Mouse (Mus musculus) forebrain, embryonic 11.5 days (tissue): Measurements from ENCODE around the gene 4931422A03Rik. TPM values are rescaled to one million over a fixed set of nuclear protein-coding genes. Genes with fewer than 3 reads are reported as not detected.
"Not testable (repeated sequence)": the region's sequence is repeated elsewhere in the genome, so short reads cannot be mapped to it uniquely, and the experiment has no call there.

Source experiments
- ATAC-seq: fragments of 200-750 bp; cut with Nextera tagmentation; replicated peaks from 2 replicates; pipeline ENCODE4 v1.8.0; 2017; ENCODE audit warnings: moderate TSS enrichment; ENCODE audit not compliant: low FRiP score
- DNase-seq: peaks from one replicate; pipeline ENCODE4 v3.0.0-alpha.2; 2017; ENCODE audit warnings: low spot score
- H3K27ac ChIP-seq: fragments of 300-500 bp; sonication (generic); 2 replicates; pipeline ENCODE4 v1.5.1; 2014; ENCODE audit warnings: low read depth, low read length
- H3K27me3 ChIP-seq: fragments of 300-500 bp; sonication (generic); 2 replicates; pipeline ENCODE4 v1.6.1; 2014; ENCODE audit warnings: mild to moderate bottlenecking, low read length, mixed read lengths; ENCODE audit not compliant: control insufficient read depth, insufficient read depth
- H3K36me3 ChIP-seq: fragments of 300-500 bp; sonication (generic); 2 replicates; pipeline ENCODE4 v1.6.1; 2014; ENCODE audit warnings: mild to moderate bottlenecking, low read length, moderate library complexity, mixed read lengths; ENCODE audit not compliant: control insufficient read depth, insufficient read depth
- H3K4me1 ChIP-seq: fragments of 300-500 bp; sonication (generic); replicated peaks from 2 replicates; pipeline ENCODE4 v1.6.1; 2014; ENCODE audit warnings: low read length, mixed read lengths; ENCODE audit not compliant: control insufficient read depth, insufficient read depth
- H3K4me2 ChIP-seq: fragments of 300-500 bp; sonication (generic); 2 replicates; pipeline ENCODE4 v1.6.1; 2014; ENCODE audit warnings: low read depth, mild to moderate bottlenecking, low read length, moderate library complexity, mixed read lengths; ENCODE audit not compliant: severe bottlenecking
- H3K4me3 ChIP-seq: fragments of 300-500 bp; sonication (generic); 2 replicates; pipeline ENCODE4 v1.5.1; 2014; ENCODE audit warnings: low read depth, low read length
- H3K9ac ChIP-seq: fragments of 300-500 bp; sonication (generic); 2 replicates; pipeline ENCODE4 v1.6.1; 2014; ENCODE audit warnings: low read length
- H3K9me3 ChIP-seq: fragments of 300-500 bp; sonication (generic); 2 replicates; pipeline ENCODE4 v1.6.1; 2016; ENCODE audit warnings: low read length, mixed read lengths; ENCODE audit not compliant: control insufficient read depth
- WGBS: fragments of 180-500 bp; shearing (Covaris S2); extraction: QIAGEN DNeasy Blood & Tissue Kit; methylation state at CpG from one replicate; pipeline ENCODE4 v1.1.7; 2014; 5-methylcytosine and 5-hydroxymethylcytosine counted together
- polyA plus RNA-seq: library from polyadenylated mRNA; unstranded; fragments of >200 nt; fragmentation: Nextera tagmentation; extraction: Ambion mirVana; gene quantifications from 2 replicates; pipeline ENCODE4 v1.2.1, GENCODE M21; 2014

The 4931422A03Rik gene
- 1.6 and 2.1 TPM in 2 replicates for polyA plus RNA-seq

DNA sequence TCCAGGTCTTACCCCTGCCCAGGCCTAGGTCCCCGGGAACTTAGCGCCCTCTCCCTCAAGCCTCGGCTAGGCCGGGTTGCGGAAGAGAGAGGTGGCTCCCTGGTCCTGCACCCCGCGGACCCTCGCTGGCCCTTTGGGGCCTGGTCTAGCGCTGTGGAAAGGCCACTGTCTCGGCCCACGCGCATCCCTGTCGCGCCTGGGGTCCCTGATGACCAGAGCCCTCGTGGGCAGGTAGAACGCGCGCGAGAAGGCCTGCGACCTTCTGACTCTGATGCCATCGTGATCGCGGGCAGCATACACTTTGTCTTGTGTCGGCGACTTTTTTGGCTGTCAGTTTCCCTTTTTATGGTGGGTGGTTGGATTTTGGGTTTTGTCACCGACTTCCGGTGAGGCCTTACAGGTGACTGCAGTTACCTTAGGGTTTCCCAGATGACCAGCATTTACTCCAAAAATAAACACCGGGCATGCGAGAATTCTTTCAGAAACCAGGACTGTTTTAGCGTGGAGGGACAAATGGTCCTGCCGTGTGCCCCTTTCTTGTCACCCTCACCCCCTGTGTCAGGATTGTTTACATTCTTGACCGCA, at the start of gene 4931422A03Rik:
4931422A03Rik (minus strand) TSS at position 223 of the 585 bp plus-strand sequence.
- H3K27ac ChIP-seq = no peak within 1 kb of the TSS
- DNase-seq = no peak

DNA sequence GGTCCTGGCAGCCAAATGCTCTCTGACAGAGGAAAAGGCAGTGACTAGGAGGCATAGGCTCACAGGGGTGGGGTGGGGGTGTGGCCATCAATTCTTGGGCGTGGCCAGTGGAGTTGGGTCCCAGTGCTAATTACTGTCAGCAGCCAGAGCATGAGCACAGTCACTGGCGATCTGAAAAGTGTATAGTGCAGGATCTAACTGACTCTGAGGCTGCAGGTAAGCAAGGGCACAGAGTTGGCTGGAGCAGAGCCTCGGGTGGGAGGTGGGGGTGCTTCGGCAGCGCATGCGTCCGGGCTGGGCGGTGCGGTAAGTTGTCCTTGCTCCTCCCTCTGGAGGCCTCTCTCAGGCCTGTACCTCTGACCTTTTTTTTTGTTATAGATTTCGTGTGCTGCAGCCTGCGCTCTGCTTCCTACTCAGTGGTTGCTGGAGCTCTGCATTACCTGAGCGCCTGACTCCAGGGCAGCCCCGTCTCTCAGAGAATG, 41.6 kb upstream of the 4931422A03Rik start, which contains the start of gene Cd59b:
Cd59b (plus strand) TSS at position 146 of the 482 bp plus-strand sequence.
- DNase-seq (peak; percentile 79), ATAC-seq (peak; percentile 93)
- H3K4me2 ChIP-seq = peak within 1 kb of the TSS; percentile 54
- peak within 1 kb of the TSS; percentile 45; the same call in 1 of the 2 replicates for H3K9ac ChIP-seq
- peak within 1 kb of the TSS; percentile 34 for H3K4me3 ChIP-seq
- no peaks in the 10 kb centered on the region for H3K4me1 ChIP-seq
- H3K9me3 ChIP-seq = no peaks in the 10 kb centered on the region
- no peaks in the 10 kb centered on the region for H3K36me3 ChIP-seq
- WGBS = 5% methylated on average over 13 of the region's 13 CpGs
- no peaks in the 10 kb centered on the region for H3K27me3 ChIP-seq
- H3K27ac ChIP-seq = no peak within 1 kb of the TSS

More for the DNA sequence above, at the start of gene 4931422A03Rik:
- ATAC-seq = peak; percentile 69
- Histone ChIP-seq H3K27me3 (no peaks in the 10 kb centered on the region), H3K4me2 (peak within 1 kb of the TSS; percentile 88), H3K4me1 (peaks cover 4% of the 10 kb centered on the region; the same call in 1 of the 2 replicates), H3K9me3 (no peaks in the 10 kb centered on the region), H3K36me3 (no peaks in the 10 kb centered on the region), H3K4me3 (peak within 1 kb of the TSS; percentile 74), H3K9ac (peak within 1 kb of the TSS; percentile 93)
- WGBS = 1% methylated on average over 32 of the region's 32 CpGs

DNA sequence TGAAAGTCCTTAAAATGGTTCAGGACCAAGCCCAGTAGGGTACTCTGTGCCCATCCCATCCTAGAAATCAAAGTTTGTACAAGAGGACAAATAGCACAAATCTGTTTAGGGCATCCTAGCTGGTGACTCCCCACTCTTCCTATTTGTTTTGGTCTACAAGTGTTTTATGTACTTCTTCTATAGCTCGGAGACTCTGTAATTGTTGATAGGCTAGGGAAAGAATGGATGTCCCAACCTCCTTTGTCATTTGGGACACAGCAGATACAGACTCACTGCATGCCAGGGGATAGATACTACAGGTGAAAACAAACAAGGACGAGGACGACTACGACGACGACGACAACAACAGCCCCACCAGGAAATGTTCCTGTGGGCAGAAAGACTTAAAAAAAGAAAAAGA, 40.3 kb upstream of the 4931422A03Rik start, which contains the start of gene Gm10799:
Gm10799 (minus strand) TSS at position 101 of the 400 bp plus-strand sequence.
- not testable (repeated sequence) for H3K4me3 ChIP-seq, ATAC-seq, H3K4me2 ChIP-seq, H3K4me1 ChIP-seq, H3K9me3 ChIP-seq, H3K9ac ChIP-seq, H3K27ac ChIP-seq, H3K36me3 ChIP-seq, H3K27me3 ChIP-seq, DNase-seq
- WGBS = 93% methylated on average over 7 of the region's 7 CpGs

DNA sequence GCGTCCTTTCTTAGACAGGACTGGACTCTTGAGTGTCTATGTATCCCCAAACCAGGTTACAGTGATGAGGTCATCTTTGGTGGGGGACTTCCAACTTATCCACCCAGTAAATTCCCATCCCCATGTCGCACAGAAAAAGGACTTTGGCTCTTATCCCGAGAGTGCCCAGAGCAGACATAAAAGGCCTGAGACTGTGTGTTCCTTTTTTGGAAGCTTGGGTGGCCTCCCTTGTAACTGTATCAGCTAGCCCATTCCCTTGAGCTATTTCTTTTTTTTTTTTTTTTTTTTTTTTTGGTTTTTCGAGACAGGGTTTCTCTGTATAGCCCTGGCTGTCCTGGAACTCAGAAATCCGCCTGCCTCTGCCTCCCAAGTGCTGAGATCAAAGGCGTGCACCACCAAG, 37.4 kb upstream of the 4931422A03Rik start, which contains the start of gene Gm10912:
Gm10912 (plus strand) TSS at position 301 of the 400 bp plus-strand sequence.
- H3K9me3 ChIP-seq, H3K27ac ChIP-seq, DNase-seq, H3K4me3 ChIP-seq, H3K4me2 ChIP-seq, H3K9ac ChIP-seq, ATAC-seq, H3K27me3 ChIP-seq, H3K36me3 ChIP-seq, H3K4me1 ChIP-seq: not testable (repeated sequence)
- WGBS = 92% methylated on average over 5 of the region's 6 CpGs

GRCm38 (mm10) chr2:104064152-104064551, 36.0 kb upstream of the 4931422A03Rik start:
- H3K4me1 ChIP-seq = no peaks in the 10 kb centered on the region
- ATAC-seq (no peak), DNase-seq (no peak)
- no peak overlapping the region for H3K27ac ChIP-seq
- no peak overlapping the region for H3K4me3 ChIP-seq
- no peaks in the 10 kb centered on the region for H3K36me3 ChIP-seq
- no peaks in the 10 kb centered on the region for H3K27me3 ChIP-seq
- H3K9me3 ChIP-seq = no peaks in the 10 kb centered on the region
- H3K9ac ChIP-seq = no peak overlapping the region
- no peak overlapping the region for H3K4me2 ChIP-seq
- WGBS = 87% methylated on average over 2 of the region's 2 CpGs

- no peak for ATAC-seq
- DNase-seq = no peak
Observed at GRCm38 (mm10) chr2:104062665-104063064, 34.5 kb upstream of the 4931422A03Rik start.

GRCm38 (mm10) chr2:104060996-104061395, 32.8 kb upstream of the 4931422A03Rik start:
- WGBS = 96% methylated on average over 6 of the region's 6 CpGs
- H3K36me3 ChIP-seq = no peaks in the 10 kb centered on the region
- no peaks in the 10 kb centered on the region for H3K9me3 ChIP-seq
- no peak overlapping the region for H3K9ac ChIP-seq
- DNase-seq = no peak
- H3K4me1 ChIP-seq = no peaks in the 10 kb centered on the region
- ATAC-seq = no peak
- no peak overlapping the region for H3K4me3 ChIP-seq
- no peaks in the 10 kb centered on the region for H3K27me3 ChIP-seq
- no peak overlapping the region for H3K27ac ChIP-seq
- H3K4me2 ChIP-seq = no peak overlapping the region

More at GRCm38 (mm10) chr2:104062665-104063064, 34.5 kb upstream of the 4931422A03Rik start:
- no peaks in the 10 kb centered on the region for H3K27me3 ChIP-seq
- H3K4me1 ChIP-seq = no peaks in the 10 kb centered on the region
- no peaks in the 10 kb centered on the region for H3K36me3 ChIP-seq
- no peak overlapping the region for H3K9ac ChIP-seq
- no peak overlapping the region for H3K4me2 ChIP-seq
- H3K4me3 ChIP-seq = no peak overlapping the region
- no peaks in the 10 kb centered on the region for H3K9me3 ChIP-seq
- H3K27ac ChIP-seq = no peak overlapping the region

- H3K36me3 ChIP-seq = no peaks in the 10 kb centered on the region
- ATAC-seq (no peak), DNase-seq (no peak)
- H3K4me2 ChIP-seq = no peak overlapping the region
- no peaks in the 10 kb centered on the region for H3K9me3 ChIP-seq
- no peaks in the 10 kb centered on the region for H3K4me1 ChIP-seq
- no peaks in the 10 kb centered on the region for H3K27me3 ChIP-seq
- WGBS = 84% methylated on average over 10 of the region's 10 CpGs
- no peak overlapping the region for H3K27ac ChIP-seq
- no peak overlapping the region for H3K9ac ChIP-seq
- no peak overlapping the region for H3K4me3 ChIP-seq
Observed at GRCm38 (mm10) chr2:104059786-104060185, 31.6 kb upstream of the 4931422A03Rik start.
